Mouse (Mus musculus) splenic B cell, adult 2 months (primary cell): ENCODE data around the gene Sdhb.
A peak's percentile ranks its signal among the peaks of the same experiment; 100 is the strongest.

Source experiments
- DNase-seq: peaks from one replicate; pipeline ENCODE4 v3.0.0-alpha.2; 2011; ENCODE audit warnings: low read depth, low spot score
- H3K27me3 ChIP-seq: 2 replicates; pipeline ENCODE4 v1.6.1; 2012; ENCODE audit warnings: mild to moderate bottlenecking, low read length, moderate library complexity, mixed read lengths; ENCODE audit not compliant: control insufficient read depth, poor library complexity, insufficient read depth, severe bottlenecking
- H3K36me3 ChIP-seq: 2 replicates; pipeline ENCODE4 v1.6.1; 2012; ENCODE audit warnings: mild to moderate bottlenecking, low read length, moderate library complexity, mixed read lengths; ENCODE audit not compliant: control insufficient read depth, poor library complexity, insufficient read depth, severe bottlenecking

Gene Sdhb

GRCm38 (mm10) chr4:140981605-140982004 is 20.6 kb downstream of the Sdhb start:
- no peak for DNase-seq
- Histone ChIP-seq H3K27me3 (no peaks in the 10 kb centered on the region), H3K36me3 (peaks cover 3% of the 10 kb centered on the region)

GRCm38 (mm10) chr4:140982808-140983207 is 21.8 kb downstream of the Sdhb start:
- peak; percentile 38 for DNase-seq
- Histone ChIP-seq H3K27me3 (no peaks in the 10 kb centered on the region), H3K36me3 (no peaks in the 10 kb centered on the region; the same call in 1 of the 2 replicates)

GRCm38 (mm10) chr4:140983442-140983841 is 22.4 kb downstream of the Sdhb start:
- peak; percentile 93 for DNase-seq
- Histone ChIP-seq H3K36me3 (no peaks in the 10 kb centered on the region; the same call in 1 of the 2 replicates), H3K27me3 (no peaks in the 10 kb centered on the region)

- no peak for DNase-seq
- Histone ChIP-seq H3K27me3 (no peaks in the 10 kb centered on the region), H3K36me3 (no peaks in the 10 kb centered on the region; the same call in 1 of the 2 replicates)
Measured at GRCm38 (mm10) chr4:140984544-140984943, 23.5 kb downstream of the Sdhb start.

GRCm38 (mm10) chr4:140986024-140986710 is 25.2 kb downstream of the Sdhb start:
- Histone ChIP-seq H3K36me3 (no peaks in the 10 kb centered on the region), H3K27me3 (no peaks in the 10 kb centered on the region)
- DNase-seq: no peak

DNA sequence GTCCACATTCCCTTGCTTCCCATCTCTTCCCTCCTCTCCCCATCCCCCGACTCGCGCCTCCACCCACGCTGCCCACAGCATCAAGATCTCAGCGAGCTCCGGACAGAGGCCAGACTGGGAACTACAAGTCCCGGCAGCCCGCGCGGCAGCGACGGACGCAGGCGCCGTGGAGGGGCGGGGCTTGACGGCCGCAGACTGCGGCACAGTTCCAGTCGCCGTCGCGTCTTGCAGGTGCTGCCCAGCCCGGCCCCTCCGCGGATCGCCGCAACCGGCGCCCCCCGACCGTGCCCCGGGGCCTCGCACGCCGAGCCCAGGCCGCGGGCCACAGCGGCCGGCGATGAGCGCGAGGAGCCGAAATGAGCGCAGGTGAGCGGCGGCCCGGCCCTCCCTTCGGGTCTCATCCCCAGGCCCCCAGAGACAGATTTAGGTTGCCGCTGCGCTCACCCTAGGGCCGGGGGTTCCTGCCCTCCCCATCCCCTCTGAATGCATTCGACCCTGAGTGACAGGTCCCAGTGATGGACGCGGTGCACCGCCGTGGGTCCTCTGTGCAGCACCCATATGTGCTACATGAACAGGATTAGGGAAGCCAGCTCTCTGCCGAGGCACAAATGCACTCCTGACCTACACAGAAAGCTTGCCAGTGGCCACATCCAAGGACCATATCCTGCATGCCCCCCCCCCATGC is 25.9 kb downstream of the Sdhb start, which contains the start of gene Atp13a2:
Atp13a2 (plus strand) TSS at position 163 of the 685 bp plus-strand sequence.
- Histone ChIP-seq H3K36me3 (no peaks in the 10 kb centered on the region), H3K27me3 (no peaks in the 10 kb centered on the region)
- peak; percentile 85 for DNase-seq

- Histone ChIP-seq H3K36me3 (peaks cover 3% of the 10 kb centered on the region), H3K27me3 (no peaks in the 10 kb centered on the region)
- peak; percentile 24 for DNase-seq
Measured at GRCm38 (mm10) chr4:140987476-140987875, 26.5 kb downstream of the Sdhb start.

- peak; percentile 73 for DNase-seq
- H3K36me3 ChIP-seq: peaks cover 7% of the 10 kb centered on the region
- H3K27me3 ChIP-seq: no peaks in the 10 kb centered on the region
Measured at GRCm38 (mm10) chr4:140988706-140989290, 27.8 kb downstream of the Sdhb start.

DNA sequence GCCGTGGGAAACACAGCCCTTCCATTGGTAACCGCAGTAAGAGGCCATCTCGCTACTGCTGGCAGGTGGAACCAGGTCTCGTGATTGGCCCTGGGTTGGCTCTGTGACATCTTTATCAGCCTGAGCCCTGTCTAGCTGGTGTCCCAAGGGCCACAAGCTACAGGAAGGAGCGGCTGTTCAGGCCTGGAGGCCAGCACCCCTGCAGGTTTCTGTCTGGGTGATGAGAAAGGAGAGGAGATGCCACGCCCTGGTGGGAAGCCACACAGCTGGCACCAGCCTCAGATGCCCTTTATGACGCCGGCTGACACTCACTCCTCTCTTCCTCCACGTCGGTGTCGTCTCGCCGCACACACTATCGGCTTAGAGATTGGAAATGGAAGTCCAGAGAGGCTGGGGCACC is 28.4 kb downstream of the Sdhb start:
- H3K36me3 ChIP-seq: peaks cover 11% of the 10 kb centered on the region
- DNase-seq: peak; percentile 83

DNA sequence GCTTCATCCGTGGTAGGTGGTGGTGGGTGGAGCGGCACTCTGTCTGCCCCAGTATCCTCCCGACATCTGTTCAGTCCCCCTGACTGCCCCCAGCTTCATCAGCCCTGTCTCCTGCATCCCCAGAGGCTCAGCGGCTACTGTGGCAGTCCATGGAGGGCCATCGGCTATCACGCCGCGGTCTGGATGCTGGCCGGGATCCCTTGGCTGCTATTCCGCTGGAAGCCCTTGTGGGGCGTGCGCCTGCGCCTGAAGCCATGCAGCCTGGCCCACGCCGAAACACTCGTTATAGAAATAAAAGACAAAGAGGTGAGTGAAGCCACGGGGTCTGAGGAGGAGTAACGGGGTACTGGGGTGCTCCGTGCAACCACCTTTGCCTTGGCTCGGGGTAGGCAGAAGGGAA is 31.2 kb downstream of the Sdhb start:
- Histone ChIP-seq H3K36me3 (peaks cover 16% of the 10 kb centered on the region), H3K27me3 (no peaks in the 10 kb centered on the region)
- no peak for DNase-seq

More for the DNA sequence above, 28.4 kb downstream of the Sdhb start:
- H3K27me3 ChIP-seq: no peaks in the 10 kb centered on the region

GRCm38 (mm10) chr4:140993846-140994245 is 32.8 kb downstream of the Sdhb start:
- DNase-seq: no peak
- no peaks in the 10 kb centered on the region for H3K27me3 ChIP-seq
- H3K36me3 ChIP-seq: peaks cover 21% of the 10 kb centered on the region

- H3K36me3 ChIP-seq: peaks cover 34% of the 10 kb centered on the region
- no peaks in the 10 kb centered on the region for H3K27me3 ChIP-seq
- no peak for DNase-seq
Measured at GRCm38 (mm10) chr4:140995811-140996210, 34.8 kb downstream of the Sdhb start.

DNA sequence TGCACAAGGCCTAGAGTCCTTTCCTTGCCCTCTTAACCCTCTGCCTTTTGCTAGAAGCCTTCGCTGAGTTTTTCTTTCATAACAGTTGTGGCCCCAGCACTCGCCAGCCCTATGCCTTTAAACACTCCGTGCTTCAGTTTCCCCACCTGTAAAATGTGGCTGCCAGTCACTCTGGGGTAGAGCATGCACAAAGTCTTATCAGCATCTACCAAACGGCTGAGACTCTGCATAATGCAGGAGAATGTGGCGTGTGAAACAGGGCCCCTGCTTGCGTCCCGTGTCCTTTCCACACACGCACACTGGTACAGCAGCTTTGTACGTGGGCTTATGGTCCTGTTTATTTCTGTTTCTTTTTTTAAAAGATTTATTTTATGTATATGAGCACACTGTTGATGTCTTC is 35.8 kb downstream of the Sdhb start:
- Histone ChIP-seq H3K27me3 (no peaks in the 10 kb centered on the region), H3K36me3 (peaks cover 34% of the 10 kb centered on the region)
- DNase-seq: no peak

DNA sequence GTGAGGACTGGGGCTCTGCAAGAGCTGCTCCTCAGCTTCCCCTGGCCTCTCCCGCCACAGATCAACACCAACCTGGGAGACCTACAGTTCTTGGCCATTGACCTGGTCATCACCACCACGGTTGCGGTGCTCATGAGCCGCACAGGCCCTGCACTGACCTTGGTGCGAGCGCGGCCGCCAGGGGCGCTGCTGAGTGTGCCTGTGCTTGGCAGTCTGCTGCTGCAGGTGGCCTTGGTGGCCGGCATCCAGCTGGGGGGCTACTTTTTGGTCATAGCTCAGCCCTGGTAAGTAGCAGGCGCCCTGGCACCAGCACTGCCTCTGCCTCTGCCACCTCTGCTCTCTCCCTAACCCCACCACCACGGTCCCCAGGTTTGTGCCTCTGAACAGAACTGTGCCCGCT is 45.0 kb downstream of the Sdhb start:
- Histone ChIP-seq H3K36me3 (peaks cover 23% of the 10 kb centered on the region), H3K27me3 (no peaks in the 10 kb centered on the region)
- DNase-seq: no peak

- DNase-seq: no peak
- peaks cover 18% of the 10 kb centered on the region for H3K36me3 ChIP-seq
- no peaks in the 10 kb centered on the region for H3K27me3 ChIP-seq
Measured at GRCm38 (mm10) chr4:141008028-141008427, 47.0 kb downstream of the Sdhb start.
